Mouse (Mus musculus) heart, postnatal 0 days (tissue): ENCODE results near the gene Cers1. TPM values are rescaled to one million over a fixed set of nuclear protein-coding genes. Genes with fewer than 3 reads are reported as not detected.

Experiments used
- ATAC-seq: fragments of 200-750 bp; cut with Nextera tagmentation; 2 replicates; pipeline ENCODE4 v1.8.0; 2017; ENCODE audit warnings: low read depth, moderate number of reproducible peaks, moderate library complexity; ENCODE audit not compliant: insufficient read depth
- DNase-seq: peaks from one replicate; pipeline ENCODE4 v3.0.0-alpha.2; 2016; ENCODE audit warnings: low spot score
- H3K27ac ChIP-seq: fragments of 300-500 bp; sonication (generic); 2 replicates; pipeline ENCODE4 v1.5.1; 2014; ENCODE audit warnings: low read depth, mild to moderate bottlenecking
- H3K27me3 ChIP-seq: fragments of 300-500 bp; sonication (generic); 2 replicates; pipeline ENCODE4 v1.6.1; 2014; ENCODE audit warnings: low read length, mixed read lengths; ENCODE audit not compliant: control insufficient read depth, insufficient read depth
- H3K36me3 ChIP-seq: fragments of 300-500 bp; sonication (generic); replicated peaks from 2 replicates; pipeline ENCODE4 v1.6.1; 2014; ENCODE audit warnings: low read length, mixed read lengths; ENCODE audit not compliant: control insufficient read depth, insufficient read depth
- H3K4me1 ChIP-seq: fragments of 300-500 bp; sonication (generic); 2 replicates; pipeline ENCODE4 v1.6.1; 2014; ENCODE audit warnings: antibody characterized with exemption; ENCODE audit not compliant: control insufficient read depth, insufficient read depth
- H3K4me2 ChIP-seq: fragments of 300-500 bp; sonication (generic); 2 replicates; pipeline ENCODE4 v1.6.1; 2014; ENCODE audit warnings: low read depth, mild to moderate bottlenecking, low read length, moderate library complexity
- H3K4me3 ChIP-seq: fragments of 300-500 bp; sonication (generic); 2 replicates; pipeline ENCODE4 v1.5.1; 2014; ENCODE audit warnings: low read depth, low read length
- H3K9ac ChIP-seq: fragments of 300-500 bp; sonication (generic); replicated peaks from 2 replicates; pipeline ENCODE4 v1.6.1; 2014; ENCODE audit warnings: low read depth, low read length, mixed read lengths
- H3K9me3 ChIP-seq: fragments of 300-500 bp; sonication (generic); replicated peaks from 2 replicates; pipeline ENCODE4 v1.6.1; 2016; ENCODE audit warnings: low read length; ENCODE audit not compliant: control insufficient read depth
- CTCF ChIP-seq: IDR thresholded peaks from 2 replicates; pipeline ENCODE4 v1.5.1; 2016; ENCODE audit warnings: antibody characterized with exemption, control low read depth, low read depth
- EP300 ChIP-seq: IDR thresholded peaks from 2 replicates; pipeline ENCODE4 v1.6.1; 2016; ENCODE audit warnings: antibody characterized with exemption, low read depth
- WGBS: fragments of 180-500 bp; shearing (Covaris S2); extraction: QIAGEN DNeasy Blood & Tissue Kit; methylation state at CpG from one replicate; pipeline ENCODE4 v1.1.7; 2014; 5-methylcytosine and 5-hydroxymethylcytosine counted together
- polyA plus RNA-seq: library from polyadenylated mRNA; unstranded; fragments of >200 nt; fragmentation: Nextera tagmentation; extraction: Ambion mirVana; gene quantifications from 2 replicates; pipeline ENCODE4 v1.2.1, GENCODE M21; 2015
- total RNA-seq: library from RNA; depleted of rRNA; stranded (reverse); fragments of >200 nt; gene quantifications from 2 replicates; pipeline ENCODE4 v1.2.3, GENCODE M21; 2014; ENCODE audit warnings: low replicate concordance

Cers1 gene
- total and polyA plus RNA-seq, 2 experiments from 2014 or later: 0.27 to 0.80 TPM

- ATAC-seq: no peak
- TF ChIP-seq CTCF: no peak
- no peak for TF ChIP-seq EP300
Observed at GRCm38 (mm10) chr8:70366588-70366987, 51.0 kb downstream of the Cers1 start.

GRCm38 (mm10) chr8:70370476-70370875 lies 54.9 kb downstream of the Cers1 start:
- H3K4me3 ChIP-seq: no peak overlapping the region
- H3K4me1 ChIP-seq: 0 out of 2 replicates have a peak, but pooled peaks cover 10% of the 10 kb centered on the region
- no peak overlapping the region for H3K27ac ChIP-seq
- TF ChIP-seq CTCF: no peak
- no peak for TF ChIP-seq EP300
- DNase-seq (no peak), ATAC-seq (no peak)
- H3K36me3 ChIP-seq: no peaks in the 10 kb centered on the region
- peaks cover 37% of the 10 kb centered on the region for H3K27me3 ChIP-seq
- H3K4me2 ChIP-seq: no peak overlapping the region
- no peak overlapping the region for H3K9ac ChIP-seq
- H3K9me3 ChIP-seq: no peaks in the 10 kb centered on the region
- 80% methylated on average over 7 of the region's 7 CpGs for WGBS

More at GRCm38 (mm10) chr8:70366588-70366987, 51.0 kb downstream of the Cers1 start:
- no peak overlapping the region for H3K9ac ChIP-seq
- no peak overlapping the region for H3K4me2 ChIP-seq
- no peak for DNase-seq
- no peaks in the 10 kb centered on the region for H3K9me3 ChIP-seq
- H3K36me3 ChIP-seq: no peaks in the 10 kb centered on the region
- H3K4me1 ChIP-seq: no peaks in the 10 kb centered on the region
- H3K27me3 ChIP-seq: no peaks in the 10 kb centered on the region
- WGBS: 75% methylated on average over 5 of the region's 5 CpGs
- no peak overlapping the region for H3K27ac ChIP-seq
- no peak overlapping the region for H3K4me3 ChIP-seq

GRCm38 (mm10) chr8:70371951-70372350 lies 56.4 kb downstream of the Cers1 start:
- DNase-seq (no peak), ATAC-seq (peak; percentile 12; the same call in 1 of the 2 replicates)
- Histone ChIP-seq H3K4me3 (no peak overlapping the region), H3K27me3 (peaks cover 51% of the 10 kb centered on the region), H3K4me2 (no peak overlapping the region), H3K36me3 (no peaks in the 10 kb centered on the region), H3K4me1 (0 out of 2 replicates have a peak, but pooled peaks cover 10% of the 10 kb centered on the region), H3K9me3 (no peaks in the 10 kb centered on the region), H3K27ac (no peak overlapping the region), H3K9ac (no peak overlapping the region)
- TF ChIP-seq CTCF (no peak), EP300 (no peak)
- WGBS: 51% methylated on average over 6 of the region's 6 CpGs

GRCm38 (mm10) chr8:70373397-70374317 lies 58.1 kb downstream of the Cers1 start, which contains the start of gene Comp:
TSS of gene Comp (plus strand) at chr8:70373558.
- H3K27ac ChIP-seq: no peak within 1 kb of the TSS
- H3K36me3 ChIP-seq: no peaks in the 10 kb centered on the region
- DNase-seq (peak; percentile 33), ATAC-seq (no peak)
- no peak for TF ChIP-seq EP300
- TF ChIP-seq CTCF: no peak
- peak within 1 kb of the TSS; percentile 42 for H3K4me3 ChIP-seq
- no peak within 1 kb of the TSS for H3K9ac ChIP-seq
- H3K4me2 ChIP-seq: peak within 1 kb of the TSS; percentile 54
- H3K27me3 ChIP-seq: peaks cover 67% of the 10 kb centered on the region
- no peaks in the 10 kb centered on the region for H3K9me3 ChIP-seq
- 0 out of 2 replicates have a peak, but pooled peaks cover 10% of the 10 kb centered on the region for H3K4me1 ChIP-seq
- WGBS: 6% methylated on average over 47 of the region's 47 CpGs

- under 1% methylated on average over 50 of the region's 53 CpGs for WGBS
- no peak for TF ChIP-seq EP300
- TF ChIP-seq CTCF: no peak
- peaks cover 73% of the 10 kb centered on the region for H3K27me3 ChIP-seq
- H3K4me3 ChIP-seq: peak overlapping the region; percentile 42
- ATAC-seq: peak; percentile 60
- H3K36me3 ChIP-seq: no peaks in the 10 kb centered on the region
- H3K9ac ChIP-seq: no peak overlapping the region
- H3K4me1 ChIP-seq: 0 out of 2 replicates have a peak, but pooled peaks cover 10% of the 10 kb centered on the region
- no peak overlapping the region for H3K27ac ChIP-seq
- DNase-seq: no peak
- no peaks in the 10 kb centered on the region for H3K9me3 ChIP-seq
- peak overlapping the region; percentile 54 for H3K4me2 ChIP-seq
Observed at GRCm38 (mm10) chr8:70374318-70374927, 58.8 kb downstream of the Cers1 start.
